8 mouse cellular contexts compared by ENCODE assay signal in the genomic region with DNA sequence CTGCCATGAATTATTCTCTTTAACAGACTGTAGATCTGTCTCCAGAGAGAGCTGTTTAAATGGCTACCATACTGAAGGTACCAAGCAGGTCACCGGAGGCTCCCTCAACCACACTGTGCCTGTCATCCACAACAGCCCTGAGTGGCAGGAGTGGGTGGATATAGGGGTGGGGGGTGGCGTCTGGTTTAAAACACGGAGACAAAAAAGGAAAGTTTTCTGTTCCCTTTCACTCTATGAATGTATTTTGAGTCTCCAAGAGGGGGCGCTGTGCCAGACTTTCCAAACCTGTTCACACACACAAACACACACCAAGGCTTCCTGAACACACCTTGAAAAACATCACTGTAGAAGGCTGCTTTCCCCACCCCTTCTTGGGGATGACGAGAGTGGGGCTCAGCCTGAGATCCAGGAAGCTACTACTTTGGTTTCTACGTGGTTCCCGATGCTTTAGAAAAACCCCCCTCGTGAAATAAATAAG. TPM values are rescaled to one million over a fixed set of nuclear protein-coding genes. Genes with fewer than 3 reads are reported as not detected.
DNase-seq lines count a peak whose midpoint lies in the region; ATAC-seq lines count a peak whose summit lies in the region.

No protein-coding gene starts in this region.

- ATAC-seq in heart, embryonic 11.5 days (replicated peaks; ENCODE audit: insufficient number of reproducible peaks, low FRiP score, low TSS enrichment): no peak
- ATAC-seq in heart, embryonic 15.5 days (replicated peaks; ENCODE audit: insufficient number of reproducible peaks, insufficient read depth, low FRiP score, low read depth): no peak
- ATAC-seq in activated CD4-positive, CD25-positive, alpha-beta regulatory T cell, adult 4 months: no peak

- peak overlapping the region; percentile 60 for H3K27ac ChIP-seq in heart, embryonic 11.5 days (ENCODE audit: low read depth, low read length)
- peak overlapping the region; percentile 84 for H3K27ac ChIP-seq in heart, embryonic 15.5 days

- peak overlapping the region; percentile 27 for H3K4me2 ChIP-seq in heart, embryonic 11.5 days
- peak overlapping the region; percentile 44 for H3K4me2 ChIP-seq in heart, embryonic 15.5 days

- H3K4me3 ChIP-seq in heart, embryonic 11.5 days (ENCODE audit: low read depth, low read length): no peak overlapping the region
- no peak overlapping the region for H3K4me3 ChIP-seq in heart, embryonic 15.5 days

- no peak for DNase-seq in heart, adult 9 months (ENCODE audit: low spot score in 2 of 2)
- peak; percentile 17 for DNase-seq in thymus, postnatal 14 days
- no peak for DNase-seq in thymus, postnatal 36 days
- DNase-seq in mesoderm, embryonic 11.5 days (ENCODE audit: low read depth, low spot score): peak; percentile 18
- no peak for DNase-seq in urinary bladder, adult 2 months (ENCODE audit: low spot score)

- peaks cover 22% of the 10 kb centered on the region for H3K4me1 ChIP-seq in heart, embryonic 11.5 days (ENCODE audit: control insufficient read depth, insufficient read depth, low read length)
- H3K4me1 ChIP-seq in heart, embryonic 15.5 days (replicated peaks): peaks cover 26% of the 10 kb centered on the region

- 0 out of 2 replicates have a peak overlapping the region, but pooled peaks have one; percentile 17 for H3K9ac ChIP-seq in heart, embryonic 11.5 days (ENCODE audit: low read depth, low read length)
- H3K9ac ChIP-seq in heart, embryonic 15.5 days: no peak overlapping the region

- H3K36me3 ChIP-seq in heart, embryonic 11.5 days (ENCODE audit: control insufficient read depth, insufficient read depth, low read length): no peaks in the 10 kb centered on the region
- H3K36me3 ChIP-seq in heart, embryonic 15.5 days: no peaks in the 10 kb centered on the region

- WGBS in heart, embryonic 11.5 days (ENCODE audit: insufficient replicate concordance): 56% methylated on average over 8 of the region's 8 CpGs
- WGBS in heart, embryonic 15.5 days: 47% methylated on average over 8 of the region's 8 CpGs

- H3K9me3 ChIP-seq in heart, embryonic 11.5 days (replicated peaks; ENCODE audit: control insufficient read depth, low read length): no peaks in the 10 kb centered on the region
- no peaks in the 10 kb centered on the region for H3K9me3 ChIP-seq in heart, embryonic 15.5 days (replicated peaks)

- H3K27me3 ChIP-seq in heart, embryonic 11.5 days (ENCODE audit: control insufficient read depth, insufficient read depth, low read length): no peaks in the 10 kb centered on the region
- H3K27me3 ChIP-seq in heart, embryonic 15.5 days: no peaks in the 10 kb centered on the region

RNA-seq across cellular contexts. Expression of a gene that starts 43.5 kb away (rescaled TPM):
- polyA plus RNA-seq in heart, embryonic 11.5 days (2014; fragmentation: Nextera tagmentation; extraction: Ambion mirVana): 5.6 and 6.0 TPM in 2 replicates
- 9.2 and 9.7 TPM in 2 replicates for polyA plus RNA-seq in heart, embryonic 15.5 days (2015; fragmentation: Nextera tagmentation; extraction: Ambion mirVana)
- under 1 TPM; 0.19 to 0.22 TPM for polyA plus RNA-seq in activated CD4-positive, CD25-positive, alpha-beta regulatory T cell, adult 4 months (2017; shearing (Covaris generic))
- 57.9 and 78.1 TPM in 2 replicates for polyA plus RNA-seq in urinary bladder, adult 2 months (2012; rRNA removed)

Comparison
In these comparisons a context has a peak if more than half of its experiments do, and no peak if none do; other contexts are left out.
1. DNase-seq: peak in thymus, postnatal 14 days (single experiment) and mesoderm, embryonic 11.5 days (single experiment); none in heart, adult 9 months (0 of 2), thymus, postnatal 36 days (0 of 2) and urinary bladder, adult 2 months (single experiment).